Mouse (Mus musculus) heart, adult 2 months (tissue): ENCODE results near the gene Nupr1l. TPM values are rescaled to one million over a fixed set of nuclear protein-coding genes. Genes with fewer than 3 reads are reported as not detected.
"Not testable (repeated sequence)": the region's sequence is repeated elsewhere in the genome, so short reads cannot be mapped to it uniquely, and the experiment has no call there.

ENCODE experiments used
- DNase-seq, 2 experiments: peaks; one replicate each; pipeline ENCODE4 v3.0.0; 2021
- H3K27ac ChIP-seq: fragments of 200-600 bp; 2 replicates; pipeline ENCODE4 v1.8.1; 2022
- H3K27me3 ChIP-seq: fragments of 200-500 bp; 2 replicates; pipeline ENCODE4 v1.6.1; 2012; ENCODE audit warnings: mild to moderate bottlenecking, low read length, inconsistent platforms, mixed read lengths; ENCODE audit not compliant: control insufficient read depth, insufficient read depth
- H3K36me3 ChIP-seq: fragments of 200-500 bp; 2 replicates; pipeline ENCODE4 v1.6.1; 2012; ENCODE audit warnings: low read length, inconsistent platforms; ENCODE audit not compliant: control insufficient read depth, insufficient read depth
- H3K4me1 ChIP-seq: fragments of 200-500 bp; 2 replicates; pipeline ENCODE4 v1.6.1; 2011; ENCODE audit warnings: low read length; ENCODE audit not compliant: control insufficient read depth, insufficient read depth
- H3K4me3 ChIP-seq: fragments of 200-600 bp; 2 replicates; pipeline ENCODE4 v1.8.1; 2022
- H3K79me2 ChIP-seq: fragments of 200-500 bp; replicated peaks from 2 replicates; pipeline ENCODE4 v1.6.1; 2012; ENCODE audit warnings: mild to moderate bottlenecking, inconsistent platforms, low read length, moderate library complexity, mixed read lengths; ENCODE audit not compliant: control insufficient read depth, insufficient read depth
- H3K9ac ChIP-seq: fragments of 200-500 bp; 2 replicates; pipeline ENCODE4 v1.6.1; 2012; ENCODE audit warnings: low read depth, mild to moderate bottlenecking, control low read depth, inconsistent platforms, low read length, mixed read lengths
- CTCF ChIP-seq: fragments of 200-600 bp; IDR thresholded peaks from 2 replicates; pipeline ENCODE4 v1.8.1; 2022; ENCODE audit warnings: antibody characterized with exemption, mild to moderate bottlenecking, moderate library complexity
- EP300 ChIP-seq: fragments of 200-500 bp; IDR thresholded peaks from 2 replicates; pipeline ENCODE4 v1.6.1; 2011; ENCODE audit warnings: low read depth, low read length, control low read depth; ENCODE audit not compliant: insufficient read depth
- POLR2A ChIP-seq: fragments of 200-500 bp; IDR thresholded peaks from 2 replicates; pipeline ENCODE4 v1.6.1; 2011; ENCODE audit warnings: mild to moderate bottlenecking, low read depth, low read length, control low read depth; ENCODE audit not compliant: insufficient read depth
- WGBS: fragments of 180-500 bp; shearing (Covaris S2); methylation state at CpG from one replicate; pipeline ENCODE4 v1.1.7; 2018; 5-methylcytosine and 5-hydroxymethylcytosine counted together
- intact Hi-C: fragments of 180-260 bp; cut with DNase I; formaldehyde crosslinking; loops from one replicate; pipeline ENCODE4 v1.15.1; 2025
- polyA plus RNA-seq: library from polyadenylated mRNA; depleted of rRNA; stranded (reverse); fragments of >200 nt; gene quantifications from 2 replicates; pipeline ENCODE4 v1.2.3, GENCODE M21; 2012
- total RNA-seq, 2 experiments: library from RNA; stranded (reverse); gene quantifications; 2 replicates each; pipeline ENCODE4 v1.2.3; 2021

Nupr1l gene
- total and polyA plus RNA-seq, 3 experiments = 0.44 to 1.7 (median 1.5) TPM

- intact Hi-C loops = loop anchor here (5.0 kb wide), 1 partner anchor 33 kb away; the partner anchor contains the start of gene Vkorc1l1
- H3K4me3 ChIP-seq = peak overlapping the region; percentile 80
- no peaks in the 10 kb centered on the region for H3K36me3 ChIP-seq
- H3K79me2 ChIP-seq = no peaks in the 10 kb centered on the region
- H3K27me3 ChIP-seq = no peaks in the 10 kb centered on the region
- H3K4me1 ChIP-seq = no peaks in the 10 kb centered on the region
- H3K27ac ChIP-seq = no peak overlapping the region; the same call in 1 of the 2 replicates
- H3K9ac ChIP-seq = no peak overlapping the region
- 71% methylated on average over 9 of the region's 9 CpGs for WGBS
- no peak for DNase-seq
- TF ChIP-seq POLR2A (no peak), CTCF (no peak), EP300 (no peak)
Measured at GRCm38 (mm10) chr5:129909147-129909546, 807 bp downstream of the Nupr1l start.

GRCm38 (mm10) chr5:129909591-129909990 lies 1.3 kb downstream of the Nupr1l start:
- Histone ChIP-seq H3K36me3 (no peaks in the 10 kb centered on the region), H3K9ac (no peak overlapping the region), H3K4me3 (no peak overlapping the region), H3K27me3 (no peaks in the 10 kb centered on the region), H3K4me1 (no peaks in the 10 kb centered on the region), H3K79me2 (no peaks in the 10 kb centered on the region), H3K27ac (no peak overlapping the region)
- intact Hi-C loops = loop anchor here (5.0 kb wide), 1 partner anchor 33 kb away; the partner anchor contains the start of gene Vkorc1l1
- WGBS = 73% methylated on average over 7 of the region's 7 CpGs
- TF ChIP-seq POLR2A = no peak
- no peak for TF ChIP-seq CTCF
- no peak for TF ChIP-seq EP300
- no peak for DNase-seq

- Histone ChIP-seq H3K4me3 (no peak overlapping the region), H3K4me1 (no peaks in the 10 kb centered on the region), H3K27me3 (no peaks in the 10 kb centered on the region), H3K9ac (no peak overlapping the region), H3K79me2 (no peaks in the 10 kb centered on the region), H3K27ac (no peak overlapping the region), H3K36me3 (no peaks in the 10 kb centered on the region)
- TF ChIP-seq EP300 (0 out of 2 replicates have a peak, but pooled peaks have one; percentile 15), POLR2A (no peak), CTCF (peak; percentile 68)
- DNase-seq = peak in 1 of 2 experiments; percentile 20
- intact Hi-C loops = no loop called here
- WGBS = 30% methylated on average over 2 of the region's 2 CpGs
Measured at GRCm38 (mm10) chr5:129914024-129914423, 5.7 kb downstream of the Nupr1l start.

GRCm38 (mm10) chr5:129915491-129915890 lies 7.2 kb downstream of the Nupr1l start:
- H3K79me2 ChIP-seq, intact Hi-C loops, H3K27me3 ChIP-seq, H3K9ac ChIP-seq, H3K4me3 ChIP-seq, H3K4me1 ChIP-seq, DNase-seq, H3K36me3 ChIP-seq, H3K27ac ChIP-seq: not testable (repeated sequence)
- WGBS = 62% methylated on average over 11 of the region's 11 CpGs

- Histone ChIP-seq H3K27ac (no peak overlapping the region), H3K36me3 (no peaks in the 10 kb centered on the region), H3K79me2 (no peaks in the 10 kb centered on the region), H3K4me3 (no peak overlapping the region), H3K27me3 (no peaks in the 10 kb centered on the region), H3K9ac (no peak overlapping the region), H3K4me1 (no peaks in the 10 kb centered on the region)
- TF ChIP-seq CTCF = no peak
- no peak for TF ChIP-seq POLR2A
- intact Hi-C loops = no loop called here
- DNase-seq = no peak
- 87% methylated on average over 24 of the region's 24 CpGs for WGBS
Measured at GRCm38 (mm10) chr5:129918065-129918651, 9.8 kb downstream of the Nupr1l start.

GRCm38 (mm10) chr5:129918752-129919151 lies 10.4 kb downstream of the Nupr1l start:
- TF ChIP-seq POLR2A = no peak
- no peak for TF ChIP-seq EP300
- no peak for TF ChIP-seq CTCF
- Histone ChIP-seq H3K9ac (no peak overlapping the region), H3K27ac (no peak overlapping the region), H3K4me1 (no peaks in the 10 kb centered on the region), H3K36me3 (no peaks in the 10 kb centered on the region), H3K4me3 (no peak overlapping the region), H3K79me2 (no peaks in the 10 kb centered on the region), H3K27me3 (no peaks in the 10 kb centered on the region)
- no peak for DNase-seq
- WGBS = 73% methylated on average over 9 of the region's 9 CpGs
- intact Hi-C loops = no loop called here
